Mouse (Mus musculus) E14TG2a.4 (cell line): ENCODE data around the gene Mettl26.

Experiments
- CTCF ChIP-seq: conservative IDR thresholded peaks from 2 replicates; pipeline ENCODE4 v1.5.1; 2014; ENCODE audit warnings: low read length
- NANOG ChIP-seq: IDR thresholded peaks from 2 replicates; pipeline ENCODE4 v1.6.1; 2014; ENCODE audit warnings: borderline replicate concordance, low read length, mixed read lengths
- POU5F1 ChIP-seq: IDR thresholded peaks from 2 replicates; pipeline ENCODE4 v1.6.1; 2014; ENCODE audit warnings: low read length, borderline replicate concordance

GRCm38 (mm10) chr17:25830200-25830753 lies 44.6 kb upstream of the Mettl26 start:
- TF ChIP-seq CTCF (no peak), NANOG (no peak), POU5F1 (no peak)
